Mouse (Mus musculus) erythroid progenitor cell, adult 5-6 weeks (primary cell): ENCODE data around the gene App. TPM values are rescaled to one million over a fixed set of nuclear protein-coding genes. Genes with fewer than 3 reads are reported as not detected.

ENCODE experiments used
- ATAC-seq: replicated peaks from 2 replicates; pipeline ENCODE4 v1.8.0; 2016; ENCODE audit warnings: moderate number of reproducible peaks, mild to moderate bottlenecking, moderate TSS enrichment, inconsistent platforms; ENCODE audit not compliant: poor library complexity, low FRiP score, severe bottlenecking
- total RNA-seq, 2 experiments: library from RNA; stranded (forward) in 1 of 2; stranded (reverse) in 1 of 2; fragments of 150-400 nt in 1 of 2; fragments of 186-747, 209-891 nt in 1 of 2; gene quantifications; 2 replicates each; pipeline versions ENCODE4 v1.2.3 to v1.2.4; 2015 to 2017; ENCODE audit warnings: low replicate concordance in 2 of 2

Gene App
- total RNA-seq, 2 experiments from 2014 or later, result 14.3 to 25.6 TPM

- no peak for ATAC-seq
These were observed 183.6 kb downstream of the App start for GRCm38 (mm10) chr16:84989938-84990337.

GRCm38 (mm10) chr16:84989476-84989875, 184.1 kb downstream of the App start:
- ATAC-seq, result no peak

GRCm38 (mm10) chr16:84987724-84988287, 185.8 kb downstream of the App start:
- ATAC-seq, result no peak

- no peak for ATAC-seq
These were observed 187.4 kb downstream of the App start for GRCm38 (mm10) chr16:84986016-84986631.

DNA sequence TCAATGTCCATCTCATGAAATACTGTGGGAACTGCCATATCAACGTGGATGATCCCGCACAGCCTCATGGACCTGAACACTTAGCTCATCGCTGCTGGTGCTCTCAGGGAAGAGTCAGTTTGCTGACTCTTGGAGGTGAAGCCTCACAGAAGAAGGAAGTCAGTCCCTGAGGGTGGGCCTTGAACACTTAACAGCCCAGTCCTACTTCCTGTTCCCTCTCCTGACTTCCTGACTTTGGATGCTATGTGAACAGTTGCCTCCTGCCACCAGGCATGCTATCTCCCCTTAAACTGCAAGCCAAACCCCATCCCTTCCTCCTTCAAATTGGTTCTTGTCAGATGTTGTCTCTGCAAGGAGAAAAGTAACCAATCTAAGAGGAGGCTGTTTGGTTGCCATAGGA, 188.2 kb downstream of the App start:
- no peak for ATAC-seq

GRCm38 (mm10) chr16:84983428-84983827, 190.1 kb downstream of the App start:
- no peak for ATAC-seq

DNA sequence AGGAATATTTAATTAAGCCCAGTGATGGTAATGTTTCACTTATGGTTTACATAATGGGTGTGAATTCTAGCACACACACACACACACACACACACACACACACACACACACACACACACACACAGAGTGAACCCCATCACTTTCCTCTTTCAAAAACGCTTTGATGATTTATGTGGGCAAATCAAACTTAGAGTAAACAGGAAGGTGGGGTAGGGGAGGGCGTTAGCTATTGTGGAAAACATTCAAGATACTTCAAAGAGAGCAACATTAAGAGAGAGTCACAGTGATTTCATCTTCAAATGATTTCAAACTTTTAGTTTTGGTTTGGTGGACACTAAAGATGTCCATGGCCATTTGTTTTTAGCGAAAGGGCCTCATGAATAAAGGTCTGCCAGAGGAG, 191.0 kb downstream of the App start:
- ATAC-seq, result no peak

DNA sequence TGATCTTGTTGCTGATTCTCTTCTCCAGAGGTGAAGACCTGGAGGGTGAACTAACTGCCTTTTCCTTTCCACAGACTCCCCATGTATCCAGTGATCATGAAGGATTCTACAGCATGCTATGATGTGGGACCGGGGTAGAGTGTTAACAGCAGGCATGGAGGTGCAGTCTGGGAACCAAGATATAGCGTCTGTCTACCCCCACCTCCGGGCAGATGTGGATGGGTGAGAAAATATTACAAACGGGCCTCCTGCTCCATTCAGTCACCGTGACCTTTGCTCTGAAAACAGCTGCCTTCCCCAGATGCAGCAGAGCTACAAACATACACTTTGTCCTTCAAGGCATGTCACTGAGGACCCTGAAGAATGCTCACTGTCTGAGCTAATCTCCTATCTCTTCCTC, 195.0 kb downstream of the App start:
- ATAC-seq, result no peak

GRCm38 (mm10) chr16:84974176-84974518, 199.4 kb downstream of the App start:
- no peak for ATAC-seq

GRCm38 (mm10) chr16:84973446-84974175, 200.0 kb downstream of the App start:
- ATAC-seq, result no peak

DNA sequence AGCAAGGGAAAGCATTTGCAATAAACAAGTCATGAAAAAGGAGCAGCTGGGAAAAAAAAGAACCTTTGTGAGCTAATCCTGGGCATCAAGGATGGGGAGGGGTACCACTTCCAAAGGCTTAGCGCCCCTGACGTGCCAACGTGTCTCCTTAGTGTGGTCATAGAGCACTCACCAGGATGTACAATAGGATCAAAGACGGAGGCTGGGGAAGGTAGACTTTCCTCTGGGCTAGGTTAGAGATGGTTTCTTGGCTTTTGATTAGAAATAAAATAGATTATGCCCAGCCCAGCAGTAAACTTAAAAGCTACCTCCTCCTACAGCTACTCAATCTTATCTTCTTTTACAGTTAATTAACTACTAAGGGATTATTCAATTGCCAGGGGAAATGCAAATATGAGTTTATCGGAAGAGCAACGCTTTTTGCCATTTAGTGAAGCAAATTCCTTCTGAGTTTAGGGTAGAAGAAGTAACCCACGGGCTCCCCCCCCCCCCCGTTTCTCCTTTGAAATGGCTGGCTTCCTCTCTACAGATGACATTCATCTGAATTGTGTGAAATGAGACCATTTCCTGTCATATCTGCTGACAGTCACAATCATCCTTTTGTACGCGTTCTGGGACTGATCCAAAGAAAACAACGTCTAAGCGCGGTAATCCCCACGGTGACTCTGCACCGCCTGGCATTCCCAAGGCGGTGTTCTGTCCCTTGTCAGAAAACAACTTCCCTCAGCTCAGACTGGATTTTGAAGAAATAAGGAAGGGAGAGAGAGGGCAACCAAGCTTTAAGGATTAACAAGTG, 201.8 kb downstream of the App start:
- no peak for ATAC-seq

GRCm38 (mm10) chr16:84969026-84969425, 204.5 kb downstream of the App start:
- no peak for ATAC-seq

- ATAC-seq, result no peak
These were observed 206.6 kb downstream of the App start for GRCm38 (mm10) chr16:84966983-84967382.

- no peak for ATAC-seq
These were observed 207.5 kb downstream of the App start for GRCm38 (mm10) chr16:84966096-84966495.

- ATAC-seq, result no peak
These were observed 209.6 kb downstream of the App start for GRCm38 (mm10) chr16:84963960-84964359.

DNA sequence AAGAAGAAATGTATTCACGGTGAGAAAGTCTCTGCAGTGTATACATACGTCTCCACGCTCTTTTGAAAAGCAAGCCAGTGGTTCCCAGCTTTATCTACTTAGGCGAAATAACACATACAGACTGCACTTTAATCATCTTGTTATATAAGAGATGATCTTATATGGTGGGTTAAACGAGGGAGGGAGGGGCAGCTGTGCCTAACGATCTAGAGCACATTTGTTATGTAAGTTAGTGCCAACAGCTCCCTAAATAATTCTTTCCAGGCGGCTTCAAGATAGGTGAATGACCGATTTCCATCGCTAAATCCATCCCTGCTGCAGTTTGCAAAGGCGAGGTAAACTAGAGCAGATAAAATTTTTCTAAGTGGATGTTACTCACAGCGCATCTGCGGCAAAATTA, 210.0 kb downstream of the App start:
- no peak for ATAC-seq

DNA sequence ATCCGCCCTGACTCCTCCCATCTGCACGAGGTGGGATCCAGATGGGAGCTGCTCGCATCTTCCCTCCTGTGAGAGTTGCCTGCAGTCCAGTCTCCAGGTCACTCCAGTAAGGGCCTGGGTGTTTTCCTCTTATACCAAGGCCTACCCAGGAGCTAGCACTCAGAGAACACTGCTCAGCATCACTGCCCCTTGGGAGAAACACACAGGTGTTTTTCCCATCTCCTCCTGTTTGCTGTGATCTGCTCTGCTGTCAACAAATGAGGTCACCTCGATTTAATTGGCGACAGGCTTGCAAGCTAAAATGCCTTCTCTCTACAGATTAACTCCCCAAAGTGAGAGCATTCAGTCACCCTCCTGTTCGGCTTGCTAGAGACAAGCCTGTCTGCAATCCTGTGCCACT, 216.3 kb downstream of the App start:
- no peak for ATAC-seq

DNA sequence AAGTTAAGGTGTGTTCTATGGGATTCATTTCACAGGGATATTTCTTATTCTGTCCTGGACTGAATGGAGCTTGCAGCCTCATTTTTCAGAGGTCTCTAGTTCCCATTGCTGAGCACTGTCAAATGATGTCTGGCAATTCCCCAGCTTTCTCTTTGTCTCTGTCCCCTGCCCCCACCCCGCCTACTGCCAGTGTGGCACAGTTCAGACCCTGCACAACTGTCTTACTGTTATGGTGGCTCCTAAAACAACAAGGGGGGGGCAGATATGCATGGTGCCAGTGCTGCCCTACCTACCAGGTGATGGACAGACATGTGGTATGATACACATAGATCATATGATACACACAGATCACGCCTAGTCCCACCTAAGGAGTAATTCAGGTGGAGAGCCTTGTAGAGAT, 216.9 kb downstream of the App start:
- no peak for ATAC-seq

GRCm38 (mm10) chr16:84955840-84956239, 217.7 kb downstream of the App start:
- ATAC-seq, result no peak

DNA sequence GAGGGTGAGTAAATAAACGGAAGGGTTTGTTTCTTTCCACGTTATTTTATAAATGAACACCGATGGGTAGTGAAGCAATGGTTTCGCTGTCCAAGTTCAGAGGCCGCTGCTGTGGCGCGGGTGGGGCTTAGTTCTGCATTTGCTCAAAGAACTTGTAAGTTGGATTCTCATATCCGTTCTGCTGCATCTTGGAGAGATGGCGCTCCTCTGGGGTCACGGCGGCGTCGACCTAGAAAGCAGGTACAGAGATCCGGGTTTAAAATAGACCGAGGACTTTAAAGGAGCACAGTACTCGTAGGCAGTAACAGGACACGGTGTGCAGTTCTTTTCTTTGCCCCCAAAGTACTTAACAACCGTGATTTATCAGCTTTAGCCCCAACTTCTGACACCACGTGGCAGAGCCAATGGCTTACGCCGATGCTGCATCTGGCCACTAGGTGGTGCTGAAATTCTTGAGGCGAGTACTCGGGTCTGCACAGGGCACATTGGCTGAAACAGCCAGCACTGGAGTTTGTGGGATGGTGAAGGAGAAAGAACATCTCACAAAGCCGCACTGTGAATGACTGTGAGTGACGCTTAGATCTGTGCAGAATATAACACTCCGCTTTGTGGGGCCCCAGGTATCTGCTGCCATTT, 218.2 kb downstream of the App start:
- no peak for ATAC-seq
